Mouse (Mus musculus): ENCODE results near the gene Naxd. TPM values are rescaled to one million over a fixed set of nuclear protein-coding genes. Genes with fewer than 3 reads are reported as not detected.
A peak's percentile ranks its signal among the peaks of the same experiment; 100 is the strongest.
"Not testable (repeated sequence)": the region's sequence is repeated elsewhere in the genome, so short reads cannot be mapped to it uniquely, and the experiment has no call there.

Gene Naxd
- polyA plus RNA-seq, 3 experiments from 2014 or later, result 49.1 to 66.5 (median 55.2) TPM

DNA sequence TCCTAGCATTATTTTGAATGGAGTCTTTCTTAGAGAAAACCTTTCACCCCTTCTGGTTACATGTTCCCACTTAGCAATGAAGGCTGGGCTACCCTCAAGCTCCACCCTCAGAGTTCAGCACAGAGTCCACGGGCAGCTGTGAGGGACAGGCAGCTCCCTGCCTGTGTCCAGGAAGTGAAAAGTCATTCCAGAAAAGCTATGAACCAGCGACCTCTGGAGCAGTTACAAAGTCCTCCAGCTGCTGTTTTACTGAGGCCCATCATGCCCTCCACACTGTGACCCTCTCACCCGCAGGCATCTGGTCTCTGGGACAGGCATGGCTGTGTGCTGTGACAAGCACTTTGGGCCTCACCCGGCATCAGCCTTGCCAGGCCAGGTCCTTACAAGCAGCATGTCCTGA lies 24.2 kb upstream of the Naxd start:
- no peak for ATAC-seq

DNA sequence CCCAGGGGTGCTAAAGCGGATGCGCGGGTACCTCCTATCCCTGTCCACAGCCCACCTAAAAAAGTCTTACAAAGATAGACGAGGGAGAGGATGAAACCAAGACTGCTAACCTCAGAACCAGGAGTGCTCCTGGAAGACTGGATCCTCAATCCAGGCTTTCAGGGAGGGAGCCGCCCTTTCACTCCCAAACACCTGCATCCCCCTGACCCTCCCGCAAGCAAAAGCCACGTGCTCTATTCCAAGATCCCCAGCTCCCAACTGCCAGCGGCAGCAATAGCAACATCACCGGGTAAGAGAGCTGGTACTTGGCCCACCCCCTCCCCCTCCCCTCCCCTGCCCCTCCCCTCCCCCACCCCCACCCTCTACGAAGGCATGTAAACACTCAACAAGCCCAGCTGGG lies 21.9 kb upstream of the Naxd start:
- no peak for ATAC-seq

DNA sequence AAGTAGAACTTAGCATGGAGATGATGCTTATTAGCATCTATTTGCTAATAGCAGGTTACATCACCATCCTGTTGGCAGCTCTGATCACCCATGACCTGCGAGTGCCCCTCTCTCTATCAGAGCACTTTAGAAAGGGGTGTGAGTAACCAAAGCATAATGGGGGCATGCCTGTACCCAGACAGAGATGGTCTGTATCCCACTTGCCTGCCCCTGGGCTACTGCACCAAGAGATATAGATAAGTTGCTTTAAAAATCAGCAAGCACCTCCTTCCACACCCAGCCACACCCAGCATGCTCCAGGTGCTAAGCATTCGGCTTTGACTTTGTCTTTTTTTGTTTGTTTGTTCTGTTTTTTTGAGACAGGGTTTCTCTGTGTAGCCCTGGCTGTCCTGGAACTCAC lies 21.4 kb upstream of the Naxd start:
- ATAC-seq, result no peak

DNA sequence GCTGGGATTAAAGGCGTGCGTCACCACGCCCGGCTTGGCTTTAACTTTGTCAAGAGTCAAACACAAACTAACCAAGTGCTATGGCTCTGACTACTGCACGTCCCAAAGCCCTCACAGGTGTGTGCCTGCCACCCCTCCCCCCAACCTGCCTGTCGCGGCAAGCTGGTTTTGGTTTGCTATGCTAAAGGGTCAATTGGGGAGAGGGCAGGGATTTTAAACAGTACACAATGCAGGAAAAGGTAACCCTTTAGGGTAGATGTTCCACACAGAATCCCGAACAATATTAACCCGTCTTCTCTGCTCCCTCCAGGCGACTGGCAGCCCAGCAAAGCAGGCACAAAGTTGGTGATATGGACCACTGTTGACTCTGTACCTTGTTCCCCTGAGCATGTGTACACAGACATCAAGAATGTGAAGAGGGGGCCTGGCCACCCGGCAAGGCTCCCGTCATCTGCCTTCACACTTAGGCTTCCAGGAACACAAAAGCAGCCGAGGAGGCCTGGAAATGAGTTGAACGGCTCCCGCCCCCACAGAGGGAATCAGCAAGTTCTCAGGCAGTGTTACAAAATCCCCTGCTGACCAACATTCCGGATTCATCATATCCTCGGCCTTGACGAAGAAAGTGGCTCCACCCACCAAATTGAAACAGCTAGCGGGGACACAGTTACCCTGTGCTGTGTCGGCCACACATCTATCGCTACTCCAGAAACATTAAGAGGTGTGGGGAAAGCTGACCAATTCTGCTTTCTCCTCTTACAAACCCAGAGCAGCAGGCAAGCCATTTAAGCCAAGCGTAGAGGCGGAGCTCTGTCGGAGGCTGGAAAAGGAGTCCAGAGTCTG lies 20.7 kb upstream of the Naxd start:
- no peak for ATAC-seq

DNA sequence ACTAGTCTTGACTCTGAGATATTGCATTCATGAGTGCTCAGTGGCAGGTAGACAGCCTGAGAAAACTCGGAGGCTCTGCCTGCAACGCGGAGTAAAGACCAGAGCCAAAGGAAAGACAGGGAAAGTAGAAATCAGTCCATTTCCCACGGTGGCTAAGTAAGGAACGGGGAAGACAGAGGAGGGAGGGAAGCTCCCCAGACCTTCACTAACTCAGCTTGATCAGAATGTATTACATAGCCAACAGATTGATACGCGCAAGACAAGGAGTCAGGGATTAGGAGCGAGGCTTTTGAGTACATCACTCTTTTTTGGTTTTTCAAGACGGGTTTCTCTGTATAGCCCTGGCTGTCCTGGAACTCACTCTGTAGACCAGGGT lies 20.1 kb upstream of the Naxd start:
- no peak for ATAC-seq

DNA sequence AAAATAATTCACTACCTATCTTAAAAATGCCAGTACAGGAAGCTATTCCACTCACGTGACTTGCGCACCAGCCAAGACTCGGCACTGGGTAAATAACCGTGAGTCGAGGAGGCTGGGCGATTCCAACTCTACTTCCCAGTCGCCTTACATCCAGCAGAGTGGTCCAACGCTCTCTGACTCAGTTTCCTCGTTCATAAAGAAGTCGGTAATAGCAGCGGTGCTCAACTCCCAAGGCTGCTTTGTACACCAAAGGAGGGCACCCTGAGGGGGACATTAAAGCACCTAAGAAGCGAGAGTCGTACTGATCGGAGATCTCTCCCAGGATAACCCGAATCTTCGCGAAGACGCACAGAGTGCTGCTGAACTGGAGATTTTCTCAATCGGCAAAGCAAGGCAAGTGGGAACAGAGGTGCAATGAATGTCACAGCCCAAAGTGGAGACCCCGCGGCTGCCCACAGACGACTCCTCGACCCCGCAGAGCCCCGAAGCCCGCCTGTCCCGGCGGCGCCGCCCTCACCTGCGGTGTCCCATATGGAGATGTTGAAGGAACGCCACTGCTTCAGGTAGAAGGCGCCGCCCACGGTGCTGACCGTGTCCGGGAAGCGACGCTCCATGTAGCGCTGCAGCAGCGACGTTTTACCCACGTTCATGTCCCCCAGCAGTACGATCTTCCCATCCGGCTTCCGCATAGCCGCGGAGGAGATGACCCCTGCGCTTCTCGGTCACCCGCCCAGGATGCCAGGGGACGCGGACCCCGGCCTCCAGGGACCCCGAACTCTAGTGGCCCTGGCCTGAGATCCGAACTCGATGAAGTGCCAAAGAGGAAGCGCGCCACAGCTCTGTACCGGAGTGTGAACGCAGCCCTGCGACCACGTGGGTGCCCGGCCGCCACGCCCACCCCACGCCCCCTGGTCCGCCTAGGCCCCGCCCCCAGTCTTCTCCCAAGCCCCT lies 19.2 kb upstream of the Naxd start, which contains the start of gene Rab20:
Gene Rab20, minus strand, starts transcription at position 900 of the 951 bp plus-strand sequence.
- peak; percentile 71 for ATAC-seq

DNA sequence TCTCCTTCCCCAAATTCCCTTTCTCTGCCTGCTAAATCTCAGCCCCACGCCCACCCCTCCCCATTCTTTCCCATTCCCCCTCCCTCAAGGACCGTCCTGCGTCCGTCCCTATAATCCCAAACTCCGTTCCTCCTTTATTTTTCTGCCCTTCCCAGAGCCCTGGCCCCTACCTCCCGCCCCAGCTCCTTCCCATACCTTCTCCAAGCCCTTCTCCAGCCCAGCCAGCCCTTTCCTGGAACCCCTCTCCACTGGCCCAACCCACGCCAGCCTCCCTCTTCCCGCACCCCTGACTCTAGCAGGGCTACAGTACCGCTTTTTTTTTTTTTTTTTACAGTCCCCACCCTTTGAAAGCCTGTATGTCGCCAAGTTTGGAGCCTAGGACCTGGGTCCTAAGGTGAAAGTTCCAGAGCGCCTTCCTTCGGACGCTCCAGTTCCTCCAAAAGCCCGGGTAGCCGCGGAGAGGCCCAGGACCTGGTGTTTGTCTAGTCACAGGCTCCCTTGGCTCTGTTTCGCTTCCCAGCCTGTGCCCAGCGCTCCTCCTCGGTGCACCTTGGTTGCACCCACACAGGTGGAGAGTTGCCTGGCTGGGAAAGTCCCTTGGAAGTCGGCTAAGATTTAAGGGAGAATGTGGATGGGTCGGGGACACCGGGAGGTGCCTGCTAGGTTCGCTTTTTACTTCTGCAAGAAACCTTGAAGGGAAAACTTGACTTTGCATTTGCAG lies 18.3 kb upstream of the Naxd start:
- ATAC-seq, result no peak

DNA sequence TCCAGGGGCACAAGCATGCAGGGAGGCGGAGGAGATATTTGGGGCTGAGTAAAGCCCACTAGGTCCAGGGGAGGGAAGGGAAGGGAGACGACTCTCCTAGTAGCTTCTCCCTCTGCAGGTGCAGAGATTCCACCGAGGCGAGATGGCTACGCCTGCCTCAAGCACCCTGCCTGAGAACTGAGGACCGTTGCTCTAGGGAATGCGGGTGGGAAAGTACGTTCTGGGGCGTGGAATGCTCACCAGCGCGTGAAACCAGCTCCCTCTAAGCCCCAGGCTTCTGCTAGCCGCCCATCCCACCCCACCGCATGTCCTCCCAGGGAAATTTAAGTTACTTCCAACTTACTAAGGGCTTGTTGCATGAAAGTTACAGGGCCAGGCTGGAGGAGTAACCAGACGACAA lies 17.7 kb upstream of the Naxd start:
- ATAC-seq, result no peak

DNA sequence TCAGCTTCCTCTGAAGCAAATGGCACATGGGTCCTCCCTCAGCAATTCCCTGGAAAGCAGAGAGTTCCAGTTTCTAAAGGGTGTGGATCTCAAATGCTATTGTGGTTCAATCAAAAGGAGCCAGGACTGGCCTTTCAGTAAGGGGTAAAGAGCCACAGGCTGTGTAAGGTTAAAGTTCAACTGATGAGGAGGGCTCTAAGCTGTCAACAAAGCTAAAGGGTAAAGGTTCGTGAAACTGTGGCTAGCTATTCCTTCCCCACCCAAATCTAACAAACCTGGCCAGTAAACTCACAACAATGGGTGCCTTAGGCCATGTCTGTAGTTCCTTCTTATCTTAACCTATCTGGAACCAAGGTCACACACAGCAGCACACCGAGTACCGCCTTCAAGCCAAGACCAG lies 15.4 kb upstream of the Naxd start:
- no peak for ATAC-seq

DNA sequence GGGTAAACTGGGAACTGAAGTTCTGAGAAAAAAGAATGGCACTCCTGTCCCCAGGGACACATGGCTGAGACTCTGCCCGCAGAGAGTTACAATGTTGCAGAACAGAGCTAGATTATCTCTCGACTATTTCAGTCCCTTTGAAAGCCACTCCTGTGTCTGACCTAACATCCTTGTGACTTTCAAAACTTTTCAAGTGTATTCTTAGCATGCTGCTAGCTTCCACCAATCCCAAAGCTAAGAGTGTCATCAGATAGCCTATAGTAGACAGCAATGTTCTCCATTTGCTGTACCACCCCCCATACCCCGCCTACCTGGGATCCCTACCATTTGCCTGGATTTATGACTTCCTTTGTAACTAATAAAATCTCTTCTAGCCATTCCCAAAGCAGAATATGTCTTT lies 14.8 kb upstream of the Naxd start:
- ATAC-seq, result no peak

DNA sequence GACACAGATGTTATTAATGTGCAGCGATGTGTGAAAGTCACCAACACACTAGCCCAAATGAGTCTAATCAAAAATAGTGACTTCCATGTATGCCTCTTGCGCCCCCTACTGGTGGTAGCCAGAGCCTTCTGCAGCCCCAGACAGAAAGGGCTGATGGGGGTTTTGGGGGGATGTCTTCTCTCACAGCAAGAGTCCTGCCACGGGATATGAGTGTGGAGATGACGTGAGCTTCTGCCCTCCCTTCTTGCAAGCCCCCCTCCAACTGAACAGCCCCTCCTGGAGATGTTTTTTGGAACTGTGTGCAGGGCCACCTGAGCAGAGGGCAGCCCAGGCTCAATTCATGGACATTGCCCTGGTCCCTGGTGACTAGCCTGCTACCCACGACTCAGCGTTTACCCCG lies 11.2 kb upstream of the Naxd start:
- ATAC-seq, result peak; percentile 60

DNA sequence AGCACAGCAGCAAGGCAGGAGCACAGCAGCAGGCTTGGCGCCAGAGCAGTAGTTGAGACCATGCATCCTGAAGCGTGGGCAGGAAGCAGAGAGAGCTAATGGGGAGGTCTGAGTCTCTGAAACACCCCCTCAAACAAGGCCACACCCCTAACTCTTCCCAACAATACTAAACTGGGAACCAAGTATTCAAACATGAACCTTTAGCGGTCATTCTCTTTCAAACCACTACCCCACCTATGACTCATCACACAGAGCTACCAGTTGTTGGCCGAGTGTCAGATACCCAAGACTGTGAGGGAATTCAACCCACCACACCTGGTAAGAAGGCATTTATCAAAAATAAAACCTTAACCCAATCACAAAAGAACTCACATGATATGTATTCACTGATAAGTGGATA lies 10.1 kb upstream of the Naxd start:
- ATAC-seq, result no peak

DNA sequence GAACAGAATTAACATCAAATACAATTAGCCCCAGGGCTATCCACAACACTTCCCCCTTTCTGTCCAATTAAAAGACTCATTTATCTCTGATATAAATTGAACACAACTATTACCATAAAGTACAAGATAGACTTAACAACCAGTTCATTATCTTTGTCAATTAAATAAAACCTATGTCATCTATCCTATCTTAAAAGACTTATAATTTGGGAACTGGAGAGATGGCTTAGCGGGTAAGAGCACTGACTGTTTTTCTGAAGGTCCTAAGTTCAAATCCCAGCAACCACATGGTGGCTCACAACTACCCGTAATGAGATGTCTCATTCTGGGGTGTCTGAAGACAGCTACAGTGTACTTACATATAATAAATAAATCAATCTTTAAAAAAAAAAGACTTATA lies 5.0 kb upstream of the Naxd start:
- not testable (repeated sequence) for ATAC-seq

DNA sequence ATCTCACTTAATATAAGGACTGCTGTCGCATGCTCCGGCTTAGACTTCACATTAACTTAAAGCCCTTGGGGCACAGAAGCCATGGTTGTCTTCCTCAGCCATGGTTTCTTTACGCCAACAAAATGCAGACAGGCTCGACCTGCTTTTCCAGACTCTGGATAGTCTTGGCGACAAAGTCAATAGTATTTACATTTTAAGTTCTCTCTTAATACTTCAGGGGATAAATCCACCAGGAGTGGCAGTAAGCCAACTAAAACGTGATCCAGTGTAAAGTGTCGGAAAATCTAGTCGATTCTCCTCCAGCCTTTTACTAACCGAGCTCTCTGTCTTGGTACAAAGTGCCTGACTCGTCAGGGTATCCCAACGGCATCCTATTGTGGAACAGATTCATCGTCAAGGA lies 975 bp downstream of the Naxd start:
- ATAC-seq, result no peak

DNA sequence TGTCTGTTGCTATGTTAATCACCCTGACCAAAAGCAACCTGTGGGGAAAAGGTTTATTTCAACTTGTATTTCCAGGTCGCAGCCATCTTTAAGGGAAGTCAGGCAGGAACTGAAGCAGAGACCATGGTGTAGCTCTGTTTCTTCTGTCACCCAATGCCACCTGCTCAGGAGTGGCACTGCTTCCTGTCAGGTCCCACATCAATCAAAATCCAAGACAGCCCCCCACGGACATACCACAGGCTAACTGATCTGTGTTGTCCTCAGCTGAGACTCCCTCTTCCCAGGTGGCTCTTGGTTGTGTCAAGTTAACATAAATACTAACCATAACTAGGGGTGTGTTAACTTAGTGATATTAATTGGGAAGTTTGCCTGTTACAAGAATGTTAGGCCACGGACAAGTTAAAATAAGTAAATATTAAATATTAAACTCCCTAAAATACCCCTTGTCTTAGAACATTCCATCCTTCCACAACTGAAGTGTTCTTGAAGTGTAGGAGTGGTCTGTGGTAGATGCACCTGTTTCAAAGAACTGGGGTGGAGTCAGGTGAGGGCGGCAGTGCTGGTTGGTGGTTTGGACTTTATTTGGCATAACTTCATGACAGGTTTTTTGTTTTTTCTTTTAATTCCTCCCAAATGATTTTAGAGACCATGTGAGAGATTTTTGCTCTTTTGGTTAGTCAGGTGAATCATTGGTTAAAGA lies 1.6 kb downstream of the Naxd start:
- ATAC-seq, result no peak

DNA sequence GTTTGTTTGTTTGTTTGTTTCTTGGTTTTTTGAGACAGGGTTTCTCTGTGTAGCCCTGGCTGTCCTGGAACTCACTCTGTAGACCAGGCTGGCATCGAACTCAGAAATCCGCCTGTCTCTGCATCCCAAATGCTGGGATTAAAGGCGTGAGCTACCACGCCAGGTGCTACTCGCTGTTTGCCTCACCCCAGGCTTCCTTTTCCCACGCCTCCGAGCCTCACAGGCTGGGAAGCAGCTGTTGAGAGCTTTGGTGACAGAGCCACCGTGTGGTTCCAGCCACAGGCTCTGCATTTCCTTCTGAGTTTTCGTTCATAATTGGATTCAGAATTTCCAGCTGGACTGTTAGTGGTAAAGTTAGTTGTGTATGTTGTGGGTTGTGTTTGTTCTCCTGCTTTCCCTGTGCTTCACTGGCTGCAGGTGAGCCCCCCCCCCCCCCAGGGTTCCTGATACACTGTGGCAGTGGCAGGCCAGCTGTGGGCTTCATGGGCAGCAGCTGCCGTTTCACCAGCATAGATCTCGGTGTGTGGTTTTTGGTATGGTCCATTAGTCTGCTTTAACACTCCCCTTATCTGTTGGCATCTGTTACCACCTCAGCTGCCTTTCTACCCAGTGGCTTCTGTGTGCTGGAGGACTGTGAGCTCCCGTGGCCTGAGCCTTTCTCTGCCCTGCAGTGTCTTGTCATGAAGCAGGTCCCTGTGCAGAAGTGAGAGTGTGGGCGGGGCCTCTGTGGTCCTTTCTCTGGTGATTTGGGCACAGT lies 6.3 kb downstream of the Naxd start:
- ATAC-seq, result no peak

DNA sequence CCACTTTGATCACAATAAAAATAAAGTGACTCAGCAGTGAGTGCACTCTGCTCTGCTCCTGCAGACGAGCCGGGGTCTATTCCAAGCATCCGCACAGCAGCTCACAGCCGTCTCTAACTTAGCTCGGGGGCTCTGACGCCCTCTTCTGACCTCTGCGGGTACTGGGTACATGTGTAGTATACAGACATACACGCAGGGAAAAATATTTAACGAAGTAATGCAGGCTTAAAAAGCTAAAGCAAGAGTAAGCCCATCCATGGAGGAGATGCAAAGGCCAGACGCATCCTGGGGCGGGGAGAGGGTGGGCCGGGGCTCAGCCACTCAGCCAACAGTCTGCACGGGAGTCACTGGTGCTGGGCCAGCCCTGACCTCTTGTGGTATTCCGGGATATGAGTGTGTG lies 8.8 kb downstream of the Naxd start:
- no peak for ATAC-seq

DNA sequence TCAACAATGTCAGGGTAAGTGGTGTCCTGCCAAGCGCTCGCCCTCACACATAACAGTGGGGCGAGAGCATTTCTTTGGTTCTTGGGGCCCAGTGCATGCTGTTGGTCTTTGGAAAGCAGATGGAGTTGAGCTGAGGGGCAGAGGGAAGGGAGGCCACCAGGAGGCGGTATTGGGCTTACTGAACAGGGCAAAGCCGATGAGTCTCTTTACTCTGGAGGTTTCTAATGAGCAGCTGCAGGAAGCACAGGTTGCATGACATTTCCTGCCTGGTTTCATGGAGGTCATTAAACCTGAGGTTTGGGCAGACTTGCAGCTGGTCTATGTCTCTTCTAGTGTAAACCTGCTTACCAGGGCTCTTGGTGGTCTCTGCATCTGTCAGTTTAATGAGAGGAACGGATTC lies 9.5 kb downstream of the Naxd start:
- ATAC-seq, result peak; percentile 85

DNA sequence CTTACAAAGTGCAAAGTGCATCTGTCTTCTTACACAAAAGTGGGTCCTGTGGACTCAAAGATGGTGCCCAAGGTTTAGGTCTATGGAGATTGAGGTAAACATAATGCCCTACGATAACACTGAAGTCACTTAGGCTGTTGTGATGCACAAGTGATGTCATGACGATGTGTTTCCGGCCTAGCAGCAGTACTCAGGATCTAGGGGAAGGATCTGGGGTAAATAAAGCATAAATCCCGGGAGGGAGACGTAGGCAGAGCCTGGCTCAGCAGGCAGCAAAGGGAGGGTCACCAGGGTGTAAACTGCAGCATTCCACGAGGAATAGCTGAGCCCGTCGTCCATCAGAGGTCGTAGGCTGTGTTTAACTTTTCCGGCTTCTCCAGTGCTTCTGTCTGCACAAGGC lies 11.6 kb downstream of the Naxd start:
- ATAC-seq, result no peak

DNA sequence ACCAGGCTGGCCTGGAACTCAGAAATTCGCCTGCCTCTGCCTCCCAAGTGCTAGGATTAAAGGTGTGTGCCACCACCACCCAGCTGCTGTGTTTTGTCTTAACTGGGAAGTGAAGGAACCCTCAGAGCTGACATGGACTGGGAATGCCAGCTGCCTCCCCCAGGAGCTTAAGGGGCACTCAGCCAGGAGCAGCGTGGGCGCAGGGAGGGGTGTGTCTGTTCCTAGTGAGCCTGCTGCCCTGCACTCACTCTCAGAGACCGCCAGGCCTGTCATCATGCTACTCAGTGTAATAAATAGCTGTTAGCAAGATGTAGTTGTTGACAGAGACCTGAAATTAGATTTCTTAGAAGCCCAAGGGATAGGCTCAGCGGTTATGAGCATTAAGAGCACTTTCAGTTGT lies 13.7 kb downstream of the Naxd start:
- ATAC-seq, result no peak

DNA sequence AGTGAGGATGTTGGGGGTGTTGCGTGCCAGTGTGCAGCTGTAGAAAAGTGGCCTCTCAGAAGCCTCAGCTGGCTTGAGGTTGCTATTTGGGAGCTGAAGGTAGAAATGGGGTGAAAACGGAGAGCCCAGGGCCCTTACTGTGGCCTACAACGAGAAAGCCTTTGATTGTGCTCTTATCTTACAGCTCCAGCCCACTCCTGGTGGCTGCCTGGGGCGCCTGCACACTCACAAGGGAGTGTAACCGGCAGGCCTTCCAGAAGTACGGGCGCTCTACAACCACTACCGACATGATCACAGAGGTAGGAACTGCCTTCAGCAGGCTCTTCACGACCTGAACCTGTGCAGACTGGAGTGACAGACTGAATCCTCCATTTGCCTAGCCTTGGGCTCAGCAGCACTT lies 15.4 kb downstream of the Naxd start:
- ATAC-seq, result no peak

DNA sequence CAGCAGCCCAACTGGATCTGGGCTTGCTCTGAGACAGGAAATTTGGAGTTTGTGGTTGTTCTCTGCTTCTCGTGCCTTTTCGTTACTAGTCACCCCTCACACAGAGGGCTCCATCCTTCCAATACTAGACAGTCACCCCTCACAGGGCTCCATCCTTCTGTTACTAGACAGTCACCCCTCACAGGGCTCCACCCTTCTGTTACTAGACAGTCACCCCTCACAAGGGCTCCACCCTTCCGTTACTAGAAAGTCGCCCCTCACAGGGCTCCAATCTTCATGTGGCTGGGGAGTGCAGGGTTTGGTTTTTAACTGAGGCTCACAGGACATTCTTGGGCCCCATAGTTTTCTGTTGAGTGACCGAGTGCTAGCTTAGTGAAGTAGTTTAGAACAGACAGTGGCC lies 15.9 kb downstream of the Naxd start:
- ATAC-seq, result no peak

All from inflammation-experienced regulatory T-cells, adult 6 months (primary cell).